In the genomic region with DNA sequence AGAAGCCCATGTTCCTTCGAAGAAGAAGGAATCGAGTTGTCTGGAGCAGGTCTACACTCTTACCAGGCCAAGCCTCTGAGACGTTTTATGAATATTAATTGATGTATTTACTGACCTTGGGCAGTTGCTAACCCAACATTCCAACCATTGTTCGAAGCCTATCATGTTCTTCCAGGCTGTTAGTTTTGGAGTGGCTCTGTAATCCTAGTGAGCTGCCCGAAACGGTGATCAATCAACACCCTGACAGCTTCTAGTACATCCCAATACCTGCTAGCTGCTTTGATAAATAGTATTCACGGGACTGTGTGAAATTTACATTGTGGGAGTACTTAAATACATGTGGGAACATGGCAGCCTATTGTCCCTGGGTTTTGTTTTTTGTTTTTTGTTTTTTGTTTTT, we compare ENCODE assay signal across 26 mouse cellular contexts.
DNase-seq lines count a peak whose midpoint lies in the region; ATAC-seq and TF ChIP-seq lines count a peak whose summit lies in the region.
"Had no signal": no experiment of that assay in that cellular context is flagged by ENCODE, and none has a peak within 500 bp of the region (broad histone marks: within the 10 kb centered on the region; RNA-seq: fewer than 3 reads in every experiment).

No protein-coding gene starts in this region.

- TF ChIP-seq CTCF in liver, postnatal 0 days (IDR thresholded peaks at IDR 0.05; ENCODE audit: low read depth), result no peak

- no peaks in the 10 kb centered on the region for H3K27me3 ChIP-seq in embryonic facial prominence, embryonic 14.5 days (replicated peaks; ENCODE audit: control insufficient read depth, insufficient read depth, low read length)
- H3K27me3 ChIP-seq in embryonic facial prominence, embryonic 10.5 days (replicated peaks; ENCODE audit: low read depth, poor library complexity, severe bottlenecking), result no peaks in the 10 kb centered on the region
- H3K27me3 ChIP-seq in midbrain, embryonic 11.5 days (ENCODE audit: control insufficient read depth, insufficient read depth, low read length), result no peaks in the 10 kb centered on the region
- H3K27me3 ChIP-seq in midbrain, embryonic 16.5 days (ENCODE audit: control insufficient read depth, insufficient read depth, low read depth, low read length), result no peaks in the 10 kb centered on the region
- no peaks in the 10 kb centered on the region for H3K27me3 ChIP-seq in stomach, embryonic 14.5 days (ENCODE audit: control insufficient read depth, insufficient read depth, low read length)
- H3K27me3 ChIP-seq in liver, postnatal 0 days (ENCODE audit: insufficient read depth, low read length), result no peaks in the 10 kb centered on the region
- H3K27me3 ChIP-seq: hindbrain, embryonic 12.5 days; intestine, embryonic 15.5 days; limb, embryonic 13.5 days; midbrain, embryonic 13.5 days had no signal

- H3K4me1 ChIP-seq in embryonic facial prominence, embryonic 14.5 days (ENCODE audit: control insufficient read depth, insufficient read depth, low read length), result peaks cover 10% of the 10 kb centered on the region
- peaks cover 39% of the 10 kb centered on the region for H3K4me1 ChIP-seq in embryonic facial prominence, embryonic 10.5 days
- no peaks in the 10 kb centered on the region for H3K4me1 ChIP-seq in midbrain, embryonic 11.5 days (ENCODE audit: control insufficient read depth, insufficient read depth, low read length)
- H3K4me1 ChIP-seq in midbrain, embryonic 16.5 days (ENCODE audit: control insufficient read depth, insufficient read depth, low read length), result no peaks in the 10 kb centered on the region
- H3K4me1 ChIP-seq in stomach, embryonic 14.5 days (ENCODE audit: control insufficient read depth, insufficient read depth, low read length), result peaks cover 3% of the 10 kb centered on the region; the same call in 1 of the 2 replicates
- no peaks in the 10 kb centered on the region for H3K4me1 ChIP-seq in liver, postnatal 0 days (ENCODE audit: insufficient read depth)
- H3K4me1 ChIP-seq: intestine, embryonic 15.5 days; midbrain, embryonic 13.5 days had no signal

- no peaks in the 10 kb centered on the region for H3K36me3 ChIP-seq in embryonic facial prominence, embryonic 14.5 days (ENCODE audit: control insufficient read depth, insufficient read depth, low read length)
- H3K36me3 ChIP-seq in embryonic facial prominence, embryonic 10.5 days (replicated peaks), result no peaks in the 10 kb centered on the region
- H3K36me3 ChIP-seq in midbrain, embryonic 11.5 days (ENCODE audit: control insufficient read depth, insufficient read depth, low read length), result no peaks in the 10 kb centered on the region
- no peaks in the 10 kb centered on the region for H3K36me3 ChIP-seq in midbrain, embryonic 16.5 days (ENCODE audit: control insufficient read depth, insufficient read depth, low read length)
- H3K36me3 ChIP-seq in stomach, embryonic 14.5 days (ENCODE audit: control insufficient read depth, insufficient read depth, low read length), result no peaks in the 10 kb centered on the region
- H3K36me3 ChIP-seq in liver, postnatal 0 days (replicated peaks; ENCODE audit: insufficient read depth, low read length), result no peaks in the 10 kb centered on the region
- H3K36me3 ChIP-seq: G1E; hindbrain, embryonic 12.5 days; intestine, embryonic 15.5 days; limb, embryonic 13.5 days; midbrain, embryonic 13.5 days had no signal

- H3K9me3 ChIP-seq in embryonic facial prominence, embryonic 14.5 days (ENCODE audit: control insufficient read depth, low read length), result no peaks in the 10 kb centered on the region
- H3K9me3 ChIP-seq in embryonic facial prominence, embryonic 10.5 days, result no peaks in the 10 kb centered on the region
- no peaks in the 10 kb centered on the region for H3K9me3 ChIP-seq in midbrain, embryonic 11.5 days (ENCODE audit: control insufficient read depth, low read length)
- no peaks in the 10 kb centered on the region for H3K9me3 ChIP-seq in midbrain, embryonic 16.5 days (replicated peaks; ENCODE audit: control insufficient read depth, low read length, poor library complexity, severe bottlenecking)
- H3K9me3 ChIP-seq in stomach, embryonic 14.5 days (ENCODE audit: control insufficient read depth, low read depth, low read length), result no peaks in the 10 kb centered on the region
- no peaks in the 10 kb centered on the region for H3K9me3 ChIP-seq in liver, postnatal 0 days (ENCODE audit: low read length)
- H3K9me3 ChIP-seq: G1E; hindbrain, embryonic 12.5 days; intestine, embryonic 15.5 days; limb, embryonic 13.5 days; midbrain, embryonic 13.5 days had no signal

- 0 out of 2 replicates have a peak, but pooled peaks have one; percentile 6 for ATAC-seq in embryonic facial prominence, embryonic 14.5 days (ENCODE audit: low read depth)
- no peak for ATAC-seq in midbrain, embryonic 11.5 days (ENCODE audit: low FRiP score)
- ATAC-seq in midbrain, embryonic 16.5 days, result no peak
- peak; percentile 75; the same call in 1 of the 2 replicates for ATAC-seq in stomach, embryonic 14.5 days (ENCODE audit: insufficient number of reproducible peaks, insufficient read depth, low FRiP score, low read depth)
- ATAC-seq in liver, postnatal 0 days, result no peak
- ATAC-seq: forebrain, embryonic 14.5 days; hindbrain, postnatal 0 days; intestine, embryonic 15.5 days; midbrain, embryonic 13.5 days; Patski had no signal

- no peak overlapping the region for H3K4me2 ChIP-seq in embryonic facial prominence, embryonic 14.5 days (ENCODE audit: low read depth, low read length)
- H3K4me2 ChIP-seq in midbrain, embryonic 11.5 days, result no peak overlapping the region
- H3K4me2 ChIP-seq in midbrain, embryonic 16.5 days (ENCODE audit: low read length), result no peak overlapping the region
- H3K4me2 ChIP-seq in stomach, embryonic 14.5 days (replicated peaks; ENCODE audit: low read depth, low read length), result no peak overlapping the region
- no peak overlapping the region for H3K4me2 ChIP-seq in liver, postnatal 0 days (ENCODE audit: low read depth, low read length)
- H3K4me2 ChIP-seq: hindbrain, embryonic 12.5 days; intestine, embryonic 15.5 days; limb, embryonic 13.5 days; liver, embryonic 11.5 days; midbrain, embryonic 13.5 days had no signal

- no peak for TF ChIP-seq EP300 in liver, postnatal 0 days (IDR thresholded peaks at IDR 0.05; ENCODE audit: low read depth)

- no peak overlapping the region for H3K4me3 ChIP-seq in embryonic facial prominence, embryonic 14.5 days (ENCODE audit: low read depth, low read length)
- no peak overlapping the region for H3K4me3 ChIP-seq in embryonic facial prominence, embryonic 10.5 days
- H3K4me3 ChIP-seq in midbrain, embryonic 11.5 days (ENCODE audit: low read depth, low read length), result no peak overlapping the region
- H3K4me3 ChIP-seq in midbrain, embryonic 16.5 days (ENCODE audit: low read depth, low read length), result no peak overlapping the region
- H3K4me3 ChIP-seq in stomach, embryonic 14.5 days (ENCODE audit: low read depth, low read length), result no peak overlapping the region
- H3K4me3 ChIP-seq in liver, postnatal 0 days (ENCODE audit: low read depth, low read length), result no peak overlapping the region
- H3K4me3 ChIP-seq: gastrocnemius, adult 2 months; hindbrain, embryonic 12.5 days; intestine, embryonic 15.5 days; left cerebral cortex, adult 2 months; limb, embryonic 13.5 days; midbrain, embryonic 13.5 days had no signal

- H3K9ac ChIP-seq in embryonic facial prominence, embryonic 14.5 days (ENCODE audit: low read depth, low read length), result no peak overlapping the region
- no peak overlapping the region for H3K9ac ChIP-seq in midbrain, embryonic 11.5 days (ENCODE audit: low read length)
- H3K9ac ChIP-seq in midbrain, embryonic 16.5 days (ENCODE audit: low read depth, low read length), result no peak overlapping the region
- no peak overlapping the region for H3K9ac ChIP-seq in stomach, embryonic 14.5 days (replicated peaks; ENCODE audit: low read depth, low read length)
- no peak overlapping the region for H3K9ac ChIP-seq in liver, postnatal 0 days (replicated peaks)
- H3K9ac ChIP-seq: hindbrain, embryonic 12.5 days; intestine, embryonic 15.5 days; limb, embryonic 13.5 days; midbrain, embryonic 13.5 days had no signal

- no peak overlapping the region for H3K27ac ChIP-seq in embryonic facial prominence, embryonic 14.5 days (replicated peaks; ENCODE audit: low read depth, low read length)
- no peak overlapping the region for H3K27ac ChIP-seq in embryonic facial prominence, embryonic 10.5 days (replicated peaks)
- H3K27ac ChIP-seq in midbrain, embryonic 11.5 days (ENCODE audit: low read depth, low read length), result no peak overlapping the region
- no peak overlapping the region for H3K27ac ChIP-seq in midbrain, embryonic 16.5 days (ENCODE audit: low read length)
- no peak overlapping the region for H3K27ac ChIP-seq in stomach, embryonic 14.5 days (ENCODE audit: low read length)
- H3K27ac ChIP-seq in liver, postnatal 0 days (ENCODE audit: low read depth), result no peak overlapping the region
- H3K27ac ChIP-seq: gastrocnemius, adult 2 months; hindbrain, embryonic 12.5 days; hindbrain, postnatal 0 days; intestine, embryonic 15.5 days; left cerebral cortex, adult 2 months; limb, embryonic 13.5 days; midbrain, embryonic 13.5 days had no signal

- no peak for DNase-seq in embryonic facial prominence, embryonic 14.5 days (ENCODE audit: low spot score)
- DNase-seq in embryonic facial prominence, embryonic 10.5 days (ENCODE audit: low spot score), result no peak
- DNase-seq in midbrain, embryonic 11.5 days (ENCODE audit: low spot score, missing footprints), result peak; percentile 1
- DNase-seq in liver, postnatal 0 days, result no peak
- no peak for DNase-seq in frontal cortex, postnatal 14 days (ENCODE audit: low spot score in 2 of 2)
- DNase-seq: adrenal gland, postnatal 36 days; cerebellum, adult 18-20 months; cerebellum, postnatal 10 days; gastrocnemius, adult 2 months; heart, postnatal 14 days; kidney, adult 8-10 months; kidney, postnatal 14 days; lung, postnatal 36 days; spleen, adult 18-20 months had no signal

- WGBS in embryonic facial prominence, embryonic 14.5 days, result 57% methylated on average over 7 of the region's 7 CpGs
- 67% methylated on average over 7 of the region's 7 CpGs for WGBS in embryonic facial prominence, embryonic 10.5 days
- 71% methylated on average over 7 of the region's 7 CpGs for WGBS in midbrain, embryonic 11.5 days
- WGBS in midbrain, embryonic 16.5 days, result 62% methylated on average over 7 of the region's 7 CpGs
- WGBS in stomach, embryonic 14.5 days, result 31% methylated on average over 7 of the region's 7 CpGs
- 45% methylated on average over 7 of the region's 7 CpGs for WGBS in liver, postnatal 0 days (ENCODE audit: insufficient replicate concordance)

Comparison
In these comparisons a context has a peak if more than half of its experiments do, and no peak if none do; other contexts are left out.
1. ATAC-seq: peak in embryonic facial prominence, embryonic 14.5 days (single experiment) and stomach, embryonic 14.5 days (single experiment); none in midbrain, embryonic 11.5 days (single experiment), midbrain, embryonic 16.5 days (single experiment) and liver, postnatal 0 days (single experiment).